Mouse (Mus musculus) embryo, embryonic 11.5 days (tissue): ENCODE results near the gene Ric8b.

Experiments
- DNase-seq: peaks from one replicate; pipeline ENCODE4 v3.0.0-alpha.2; 2012; ENCODE audit warnings: low read depth, low spot score

Ric8b gene

DNA sequence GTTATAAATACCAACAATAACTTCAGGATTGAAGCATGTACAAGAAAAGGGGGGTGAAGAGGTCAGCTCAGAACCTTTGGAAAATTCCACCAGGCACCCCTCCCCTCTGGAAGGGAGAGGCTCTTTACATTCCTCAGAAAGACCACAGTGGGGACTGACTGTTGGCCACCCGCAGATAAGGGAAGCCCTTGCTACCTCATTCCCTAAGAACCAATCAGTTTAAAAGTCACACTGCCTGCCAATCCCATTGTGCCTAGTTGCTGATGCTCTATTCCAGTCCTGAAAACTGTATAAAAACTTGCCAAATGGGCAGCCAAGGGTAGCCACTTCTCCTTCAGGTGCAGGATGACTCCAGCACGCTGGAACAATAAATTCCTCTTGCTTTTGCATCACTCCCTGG is 137.5 kb downstream of the Ric8b start:
- DNase-seq: no peak
